Mouse (Mus musculus) erythroblast, embryonic 14.5 days (primary cell): Measurements from ENCODE around the gene Slc16a14.

ENCODE experiments used
- GATA1 ChIP-seq: IDR thresholded peaks from 2 replicates; pipeline ENCODE4 v1.6.1; 2012; ENCODE audit warnings: low read length, inconsistent platforms, mixed read lengths
- TAL1 ChIP-seq: IDR thresholded peaks from 3 replicates; pipeline ENCODE4 v1.6.1; 2012; ENCODE audit warnings: low read length, inconsistent platforms, mixed read lengths

DNA sequence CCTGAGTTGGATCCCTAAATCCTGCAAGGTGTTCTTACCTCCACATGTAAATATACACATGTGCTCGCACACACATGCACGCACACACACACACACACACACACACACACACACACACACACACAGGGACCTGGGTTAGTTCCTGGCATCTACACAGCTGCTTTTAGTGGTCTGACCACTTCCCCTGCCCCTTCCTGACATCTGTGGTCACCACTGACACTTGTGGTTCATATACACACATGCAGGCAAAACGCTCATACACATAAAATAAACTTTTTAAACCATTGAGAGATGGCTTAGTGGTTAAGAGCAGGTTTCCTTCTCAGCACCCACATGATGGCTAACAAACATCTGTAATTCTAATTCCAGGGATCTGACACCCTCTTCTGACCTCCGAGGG, 19.9 kb downstream of the Slc16a14 start:
- TF ChIP-seq GATA1 (no peak), TAL1 (no peak)
